Mouse (Mus musculus): ENCODE data around the gene Atp6v1a. TPM values are rescaled to one million over a fixed set of nuclear protein-coding genes. Genes with fewer than 3 reads are reported as not detected.

Atp6v1a gene
- polyA plus RNA-seq, 2 experiments from 2014 or later: 32.7 to 35.0 TPM

- ATAC-seq: no peak
These were observed 1.0 kb downstream of the Atp6v1a start for GRCm38 (mm10) chr16:44138377-44138978.

DNA sequence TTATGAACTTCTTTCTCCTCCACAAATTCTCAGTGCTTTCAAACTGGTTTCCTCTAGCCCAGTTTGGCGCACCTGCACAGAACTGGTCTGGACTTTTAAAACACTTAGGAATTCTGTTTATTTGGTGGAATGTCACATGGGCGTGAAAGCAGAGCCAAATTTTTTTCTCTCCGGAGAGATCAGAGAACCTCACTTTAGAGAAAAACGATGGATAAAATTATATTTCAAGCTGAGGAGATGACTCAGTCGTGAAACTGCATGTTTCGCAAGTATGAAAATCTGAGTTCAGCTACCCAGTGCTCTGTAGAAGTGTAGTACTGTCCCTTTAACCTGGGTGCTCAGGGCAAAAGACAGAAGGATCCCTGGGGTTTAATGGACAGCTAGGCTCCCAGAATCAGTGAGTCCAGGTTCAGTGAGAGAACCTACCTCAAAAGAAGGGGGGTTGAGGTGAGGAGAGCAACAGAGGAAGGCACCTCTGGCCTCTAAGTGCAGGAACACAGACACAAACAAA is 2.9 kb downstream of the Atp6v1a start:
- no peak for ATAC-seq

- ATAC-seq: no peak
These were observed 6.3 kb downstream of the Atp6v1a start for GRCm38 (mm10) chr16:44133187-44133586.

GRCm38 (mm10) chr16:44132300-44132699 is 7.2 kb downstream of the Atp6v1a start:
- no peak for ATAC-seq

DNA sequence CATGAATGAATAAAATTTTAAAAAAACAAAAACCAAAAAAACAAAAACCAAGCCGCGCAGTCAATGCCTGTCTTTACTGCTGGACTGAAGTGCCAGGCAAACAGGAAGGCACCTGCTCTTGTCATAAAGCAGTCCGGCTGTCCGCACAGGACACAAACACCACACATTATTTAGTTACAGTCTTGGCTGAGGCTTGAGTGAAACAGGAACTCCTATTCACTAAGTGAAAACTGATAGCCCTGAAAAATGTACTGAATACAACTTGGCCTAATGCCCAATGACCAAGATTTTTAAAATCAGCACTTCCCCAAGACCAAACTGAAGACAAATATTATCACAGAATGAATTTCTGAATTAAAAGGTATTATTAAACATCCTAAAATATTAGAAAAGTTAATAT is 13.1 kb downstream of the Atp6v1a start:
- ATAC-seq: no peak

- ATAC-seq: no peak
These were observed 14.1 kb downstream of the Atp6v1a start for GRCm38 (mm10) chr16:44125436-44125835.

DNA sequence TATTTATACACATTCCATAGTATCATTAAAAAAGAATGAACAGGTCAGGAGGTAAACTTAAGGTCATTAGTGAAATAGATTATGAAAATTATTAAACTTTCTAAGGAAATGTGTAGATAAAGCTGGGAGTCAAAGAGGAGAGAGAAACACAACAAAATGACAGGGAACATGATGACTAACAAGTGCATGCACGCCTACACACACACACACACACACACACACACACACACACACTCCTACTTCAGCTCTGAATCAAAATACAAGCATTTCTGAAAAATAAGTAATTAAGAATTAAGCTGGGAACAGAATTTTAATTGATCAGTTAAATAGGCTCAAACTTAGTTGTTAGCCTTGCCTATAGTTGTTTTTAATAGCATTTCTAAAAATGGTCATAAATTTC is 14.8 kb downstream of the Atp6v1a start:
- ATAC-seq: no peak

DNA sequence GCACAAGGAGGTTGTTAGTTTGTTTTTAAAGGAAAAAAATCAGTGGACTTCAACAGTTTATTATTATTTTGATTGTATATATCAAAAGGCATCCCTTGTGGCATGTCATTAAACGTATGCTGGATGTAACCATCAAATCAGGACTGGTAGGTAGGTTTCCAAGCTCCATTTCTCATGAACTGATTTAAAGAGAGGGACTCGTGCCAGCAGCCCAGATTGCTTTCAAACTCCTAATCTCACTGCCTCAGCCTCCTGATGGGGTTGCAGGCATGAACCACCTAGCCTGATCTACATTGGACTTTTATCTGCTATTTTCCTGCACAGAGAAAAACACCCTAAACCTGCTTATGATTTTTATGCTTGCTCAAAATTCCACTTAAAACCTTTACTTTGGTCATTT is 15.7 kb downstream of the Atp6v1a start:
- ATAC-seq: no peak

GRCm38 (mm10) chr16:44122982-44123725 is 16.4 kb downstream of the Atp6v1a start:
- no peak for ATAC-seq

DNA sequence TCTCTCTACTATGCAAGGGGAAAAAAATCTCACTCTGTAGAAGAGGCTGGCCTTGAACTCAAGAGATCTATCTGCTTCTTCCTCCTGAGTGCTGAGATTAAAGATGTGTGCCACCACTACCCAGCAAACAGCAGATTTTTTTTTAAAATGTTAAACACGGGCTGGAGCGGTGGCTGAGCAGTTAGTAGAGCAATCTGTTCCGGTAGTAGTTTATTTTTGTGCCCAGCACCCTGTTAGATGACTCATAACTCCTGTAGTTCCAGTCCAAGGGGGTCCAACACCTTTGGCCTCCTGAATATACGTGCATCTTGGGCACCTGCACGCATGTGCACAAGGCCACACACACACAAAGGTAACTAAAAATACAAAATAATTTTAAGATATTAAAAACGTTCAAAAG is 16.9 kb downstream of the Atp6v1a start:
- no peak for ATAC-seq

GRCm38 (mm10) chr16:44122122-44122521 is 17.4 kb downstream of the Atp6v1a start:
- no peak for ATAC-seq

- ATAC-seq: no peak
These were observed 19.6 kb downstream of the Atp6v1a start for GRCm38 (mm10) chr16:44119753-44120501.

- ATAC-seq: no peak
These were observed 30.5 kb downstream of the Atp6v1a start for GRCm38 (mm10) chr16:44109002-44109401.

GRCm38 (mm10) chr16:44105211-44105610 is 34.3 kb downstream of the Atp6v1a start:
- no peak for ATAC-seq

GRCm38 (mm10) chr16:44103806-44104766 is 35.4 kb downstream of the Atp6v1a start:
- no peak for ATAC-seq

DNA sequence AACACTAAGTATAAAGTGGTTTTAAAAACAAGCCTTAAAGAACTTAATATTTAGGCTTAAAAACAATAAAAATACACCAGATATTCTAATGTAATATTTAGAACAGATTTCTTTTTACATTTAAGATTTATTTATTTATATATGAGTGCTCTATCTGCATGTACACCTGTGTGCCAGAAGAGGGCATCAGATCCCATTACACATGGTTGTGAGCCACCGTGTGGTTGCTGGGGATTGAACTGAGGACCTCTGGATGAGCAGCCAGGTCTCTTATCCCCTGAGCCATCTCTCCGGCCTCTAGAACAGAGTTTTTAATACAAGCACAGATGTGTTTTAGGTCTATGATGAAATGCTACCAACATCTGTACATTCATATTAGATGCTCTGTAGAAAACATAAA is 36.6 kb downstream of the Atp6v1a start:
- no peak for ATAC-seq

- ATAC-seq: no peak
These were observed 38.3 kb downstream of the Atp6v1a start for GRCm38 (mm10) chr16:44101181-44101710.

GRCm38 (mm10) chr16:44099377-44099776 is 40.1 kb downstream of the Atp6v1a start:
- no peak for ATAC-seq

DNA sequence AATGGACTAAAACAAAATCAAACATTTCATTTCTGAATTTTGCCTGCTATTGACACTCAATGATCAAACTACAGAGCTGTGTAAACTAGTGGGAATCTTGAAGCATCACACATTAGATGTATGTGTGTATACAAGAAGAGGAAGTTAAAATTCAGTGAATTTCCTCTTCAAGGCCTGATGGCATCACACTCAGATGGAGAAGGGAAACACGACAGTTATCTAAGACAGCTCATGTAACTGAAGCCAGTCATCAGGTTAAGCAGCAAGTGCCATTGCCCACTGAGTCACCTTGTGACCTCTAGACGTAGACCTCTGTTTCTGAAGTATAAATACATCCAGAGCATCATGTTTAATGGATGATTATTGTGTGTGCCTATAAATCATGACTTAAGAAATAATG is 51.9 kb downstream of the Atp6v1a start:
- ATAC-seq: no peak

GRCm38 (mm10) chr16:44063025-44063894 is 76.2 kb downstream of the Atp6v1a start, which contains the start of gene Gramd1c:
TSS of gene Gramd1c (minus strand) at chr16:44063345.
- ATAC-seq: peak; percentile 70

DNA sequence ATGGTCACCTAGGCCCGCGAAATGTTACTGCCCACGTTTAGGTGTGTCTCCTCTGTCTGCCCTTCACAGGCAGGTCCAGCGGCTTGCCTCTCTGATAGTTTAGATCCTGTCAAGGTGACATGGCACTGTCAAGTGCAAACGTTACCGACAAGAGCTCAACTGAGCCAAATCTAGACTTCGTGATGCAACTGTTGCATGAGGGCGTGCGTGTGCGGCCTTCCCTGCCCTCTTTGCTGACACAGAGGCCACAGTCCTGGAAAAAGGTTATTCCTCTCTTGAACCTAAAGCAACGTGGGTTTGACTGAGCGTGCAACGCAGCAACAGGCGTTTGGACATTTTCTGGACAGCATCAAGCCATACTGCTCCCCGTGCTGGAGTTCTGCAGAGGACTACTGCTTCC is 78.2 kb downstream of the Atp6v1a start:
- no peak for ATAC-seq
